Mouse (Mus musculus): ENCODE measurements around the gene Rftn2. TPM values are rescaled to one million over a fixed set of nuclear protein-coding genes. Genes with fewer than 3 reads are reported as not detected.

Rftn2 gene
- polyA plus RNA-seq, 1 experiment from 2014 or later, result 9.2 TPM

DNA sequence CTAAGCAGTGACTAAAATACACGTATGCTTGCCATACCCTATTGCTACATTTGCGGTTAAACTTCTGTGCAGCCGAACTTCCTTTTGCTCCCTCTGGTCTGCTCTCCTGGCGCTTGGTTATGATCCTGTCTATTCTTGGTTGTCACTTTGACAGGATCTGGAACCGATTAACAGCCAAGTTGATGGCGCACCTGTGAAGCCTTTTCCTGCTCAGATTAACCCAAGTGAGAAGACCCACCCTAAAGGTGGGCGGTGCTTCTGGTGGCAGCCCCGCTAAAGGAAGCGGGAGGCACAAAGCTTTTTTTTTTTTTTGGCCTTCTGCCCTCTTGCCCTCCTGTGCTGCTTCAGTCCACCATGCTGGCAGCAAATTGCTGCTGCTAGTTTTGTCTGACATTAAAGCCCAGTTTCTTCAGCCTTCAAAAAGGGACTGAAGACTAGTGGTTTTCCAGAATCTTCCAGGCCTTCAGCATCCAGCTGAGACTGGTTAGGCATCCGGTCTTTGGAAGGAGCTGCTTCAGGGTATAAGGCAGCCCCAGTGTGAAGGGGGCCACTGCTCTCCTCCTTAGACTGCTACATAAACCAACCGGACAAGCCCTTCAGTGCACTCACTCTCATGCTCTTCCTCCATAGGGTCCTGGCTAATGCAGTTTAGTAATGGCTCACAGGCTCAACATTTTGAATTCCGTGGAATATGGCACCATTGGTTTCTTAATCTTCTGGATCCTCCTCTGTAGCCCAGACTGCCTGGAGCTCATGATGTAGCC, 16.2 kb downstream of the Rftn2 start:
- no peak overlapping the region for H3K9ac ChIP-seq (ENCODE audit: low read length)
- H3K4me1 ChIP-seq (ENCODE audit: control insufficient read depth in 2 of 2, insufficient read depth in 2 of 2, low read length in 2 of 2), result peaks cover 8 to 20% of the 10 kb centered on the region in 2 experiments
- H3K27ac ChIP-seq (replicated peaks in 1 of 2; ENCODE audit: control insufficient read depth in 1 of 2, insufficient read depth in 1 of 2, low read depth in 2 of 2, low read length in 2 of 2), result peak overlapping the region in 1 of 2 experiments; percentile 29; a peak in 1 of 4 replicates
- H3K4me2 ChIP-seq (ENCODE audit: low read length), result no peak overlapping the region; the same call in 1 of the 2 replicates
- no peak overlapping the region for H3K4me3 ChIP-seq (ENCODE audit: control insufficient read depth in 1 of 2, insufficient read depth in 1 of 2, low read depth in 1 of 2, low read length in 2 of 2)
- 44% methylated on average over 12 of the region's 12 CpGs for WGBS
- H3K27me3 ChIP-seq (ENCODE audit: control insufficient read depth, insufficient read depth, low read length), result no peaks in the 10 kb centered on the region
- no peaks in the 10 kb centered on the region for H3K9me3 ChIP-seq (ENCODE audit: control insufficient read depth, low read length)
- no peaks in the 10 kb centered on the region for H3K36me3 ChIP-seq (ENCODE audit: control insufficient read depth, insufficient read depth, low read length)
- no peak for ATAC-seq (ENCODE audit: insufficient number of reproducible peaks, insufficient read depth, low FRiP score, low read depth)

DNA sequence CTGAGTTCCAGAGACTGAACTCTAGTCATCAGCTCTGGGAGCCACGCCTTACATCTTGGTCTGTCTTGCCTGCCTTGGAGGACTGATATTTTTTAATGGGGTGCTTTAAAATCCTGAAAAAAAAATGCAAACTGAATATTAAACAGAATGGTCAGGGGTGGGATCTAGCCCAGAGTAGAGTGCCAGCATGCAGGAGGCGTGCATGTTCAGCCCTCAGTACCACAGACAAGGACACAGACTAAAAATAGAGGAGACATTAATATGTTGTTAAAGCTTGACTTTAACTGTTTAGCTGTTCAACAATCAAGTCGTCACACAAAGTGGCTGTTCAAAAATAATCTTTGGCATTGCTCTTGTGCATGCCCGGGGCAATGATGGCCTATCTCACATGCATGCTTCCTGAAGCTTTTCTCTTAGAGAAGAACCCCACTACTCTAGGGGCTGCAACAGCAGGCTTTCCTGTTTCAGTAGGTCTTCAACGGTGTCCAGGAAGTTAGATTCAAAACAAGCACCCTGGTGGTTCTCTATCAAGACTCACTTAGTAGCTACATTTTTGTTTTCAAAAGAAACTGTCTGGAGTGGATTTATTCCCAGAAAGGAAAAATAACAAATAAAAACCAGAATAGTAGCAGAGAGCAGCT, 18.0 kb downstream of the Rftn2 start:
- Histone ChIP-seq H3K27me3 (ENCODE audit: control insufficient read depth, insufficient read depth, low read length) (no peaks in the 10 kb centered on the region), H3K4me1 (ENCODE audit: control insufficient read depth in 2 of 2, insufficient read depth in 2 of 2, low read length in 2 of 2) (peaks cover 8 to 20% of the 10 kb centered on the region in 2 experiments), H3K4me3 (ENCODE audit: control insufficient read depth in 1 of 2, insufficient read depth in 1 of 2, low read depth in 1 of 2, low read length in 2 of 2) (no peak overlapping the region), H3K4me2 (ENCODE audit: low read length) (peak overlapping the region; percentile 36; the same call in 1 of the 2 replicates), H3K9ac (ENCODE audit: low read length) (peak overlapping the region; percentile 31; the same call in 1 of the 2 replicates), H3K9me3 (ENCODE audit: control insufficient read depth, low read length) (no peaks in the 10 kb centered on the region), H3K36me3 (ENCODE audit: control insufficient read depth, insufficient read depth, low read length) (no peaks in the 10 kb centered on the region), H3K27ac (replicated peaks in 1 of 2; ENCODE audit: control insufficient read depth in 1 of 2, insufficient read depth in 1 of 2, low read depth in 2 of 2, low read length in 2 of 2) (peak overlapping the region; percentile 42 to 75; a peak in 3 of 4 replicates)
- WGBS, result 32% methylated on average over 5 of the region's 5 CpGs
- ATAC-seq (ENCODE audit: insufficient number of reproducible peaks, insufficient read depth, low FRiP score, low read depth), result no peak

DNA sequence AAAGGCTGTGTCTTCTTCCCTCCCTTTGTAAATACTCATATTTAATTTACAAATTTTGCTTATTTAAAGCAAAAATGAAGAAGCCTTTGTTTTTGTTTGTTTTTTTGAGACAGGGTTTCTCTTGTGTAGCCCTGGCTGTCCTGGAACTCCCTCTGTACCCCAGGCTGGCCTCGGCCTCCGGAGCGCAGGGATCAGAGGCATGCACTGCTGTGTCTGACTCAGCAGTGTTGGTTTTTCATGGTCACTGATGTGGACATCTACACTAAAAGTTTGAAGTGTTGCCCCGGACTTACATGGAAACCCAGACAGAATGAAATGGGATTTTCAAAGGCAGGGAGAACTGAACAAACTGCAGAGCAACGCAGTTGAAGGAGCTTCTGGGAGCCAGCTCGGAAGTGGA, 19.0 kb downstream of the Rftn2 start:
- 95% methylated on average over 6 of the region's 6 CpGs for WGBS
- Histone ChIP-seq H3K4me3 (ENCODE audit: control insufficient read depth in 1 of 2, insufficient read depth in 1 of 2, low read depth in 1 of 2, low read length in 2 of 2) (no peak overlapping the region), H3K9ac (ENCODE audit: low read length) (no peak overlapping the region), H3K27ac (replicated peaks in 1 of 2; ENCODE audit: control insufficient read depth in 1 of 2, insufficient read depth in 1 of 2, low read depth in 2 of 2, low read length in 2 of 2) (no peak overlapping the region), H3K36me3 (ENCODE audit: control insufficient read depth, insufficient read depth, low read length) (no peaks in the 10 kb centered on the region), H3K4me1 (ENCODE audit: control insufficient read depth in 2 of 2, insufficient read depth in 2 of 2, low read length in 2 of 2) (peaks cover 8 to 20% of the 10 kb centered on the region in 2 experiments), H3K4me2 (ENCODE audit: low read length) (no peak overlapping the region), H3K9me3 (ENCODE audit: control insufficient read depth, low read length) (no peaks in the 10 kb centered on the region), H3K27me3 (ENCODE audit: control insufficient read depth, insufficient read depth, low read length) (no peaks in the 10 kb centered on the region)
- no peak for ATAC-seq (ENCODE audit: insufficient number of reproducible peaks, insufficient read depth, low FRiP score, low read depth)

DNA sequence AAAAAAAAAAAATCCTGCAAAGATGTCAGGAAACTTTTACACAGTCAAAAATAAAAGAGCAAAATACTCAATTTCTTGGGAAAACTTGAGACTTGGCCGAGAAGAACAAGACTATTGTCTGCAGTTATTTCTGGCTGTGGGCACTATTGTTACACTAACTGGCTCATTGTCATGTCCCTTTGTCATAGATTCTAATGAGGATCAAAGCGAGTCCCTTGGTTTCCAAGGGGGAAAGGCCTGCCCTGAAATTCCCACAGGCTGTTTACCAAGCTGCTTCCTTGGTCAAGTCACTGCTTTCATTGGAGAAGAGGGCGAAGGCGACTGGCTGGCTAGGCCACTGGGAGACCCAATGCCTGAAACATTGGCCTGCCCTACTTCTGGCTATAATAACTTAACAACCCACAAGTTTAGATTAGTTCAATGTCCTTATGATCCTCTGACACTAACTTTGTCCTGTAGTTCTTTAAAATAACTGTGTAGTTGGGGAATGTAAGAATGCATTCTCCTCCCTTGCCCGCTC, 20.7 kb downstream of the Rftn2 start:
- Histone ChIP-seq H3K4me3 (ENCODE audit: control insufficient read depth in 1 of 2, insufficient read depth in 1 of 2, low read depth in 1 of 2, low read length in 2 of 2) (no peak overlapping the region), H3K36me3 (ENCODE audit: control insufficient read depth, insufficient read depth, low read length) (no peaks in the 10 kb centered on the region), H3K9me3 (ENCODE audit: control insufficient read depth, low read length) (no peaks in the 10 kb centered on the region), H3K4me2 (ENCODE audit: low read length) (no peak overlapping the region), H3K27me3 (ENCODE audit: control insufficient read depth, insufficient read depth, low read length) (no peaks in the 10 kb centered on the region), H3K9ac (ENCODE audit: low read length) (no peak overlapping the region), H3K27ac (replicated peaks in 1 of 2; ENCODE audit: control insufficient read depth in 1 of 2, insufficient read depth in 1 of 2, low read depth in 2 of 2, low read length in 2 of 2) (no peak overlapping the region), H3K4me1 (ENCODE audit: control insufficient read depth in 2 of 2, insufficient read depth in 2 of 2, low read length in 2 of 2) (peaks cover 19 to 34% of the 10 kb centered on the region in 2 experiments)
- 72% methylated on average over 5 of the region's 5 CpGs for WGBS
- no peak for ATAC-seq (ENCODE audit: insufficient number of reproducible peaks, insufficient read depth, low FRiP score, low read depth)

- peak overlapping the region; percentile 53 for H3K9ac ChIP-seq (ENCODE audit: low read length)
- H3K27me3 ChIP-seq (ENCODE audit: control insufficient read depth, insufficient read depth, low read length), result no peaks in the 10 kb centered on the region
- peak overlapping the region; percentile 66 to 81 for H3K27ac ChIP-seq (replicated peaks in 1 of 2; ENCODE audit: control insufficient read depth in 1 of 2, insufficient read depth in 1 of 2, low read depth in 2 of 2, low read length in 2 of 2)
- H3K4me1 ChIP-seq (ENCODE audit: control insufficient read depth in 2 of 2, insufficient read depth in 2 of 2, low read length in 2 of 2), result peaks cover 12 to 17% of the 10 kb centered on the region in 2 experiments
- H3K4me2 ChIP-seq (ENCODE audit: low read length), result peak overlapping the region; percentile 40
- no peaks in the 10 kb centered on the region for H3K36me3 ChIP-seq (ENCODE audit: control insufficient read depth, insufficient read depth, low read length)
- H3K4me3 ChIP-seq (ENCODE audit: control insufficient read depth in 1 of 2, insufficient read depth in 1 of 2, low read depth in 1 of 2, low read length in 2 of 2), result no peak overlapping the region; a peak in 2 of 4 replicates
- no peak for ATAC-seq (ENCODE audit: insufficient number of reproducible peaks, insufficient read depth, low FRiP score, low read depth)
- WGBS, result 43% methylated on average over 18 of the region's 18 CpGs
- no peaks in the 10 kb centered on the region for H3K9me3 ChIP-seq (ENCODE audit: control insufficient read depth, low read length)
These were observed 24.5 kb downstream of the Rftn2 start for GRCm38 (mm10) chr1:55201850-55202752.

- Histone ChIP-seq H3K27ac (replicated peaks in 1 of 2; ENCODE audit: control insufficient read depth in 1 of 2, insufficient read depth in 1 of 2, low read depth in 2 of 2, low read length in 2 of 2) (no peak overlapping the region), H3K9ac (ENCODE audit: low read length) (no peak overlapping the region), H3K27me3 (ENCODE audit: control insufficient read depth, insufficient read depth, low read length) (no peaks in the 10 kb centered on the region), H3K4me1 (ENCODE audit: control insufficient read depth in 2 of 2, insufficient read depth in 2 of 2, low read length in 2 of 2) (peaks cover 13 to 21% of the 10 kb centered on the region in 2 experiments), H3K9me3 (ENCODE audit: control insufficient read depth, low read length) (no peaks in the 10 kb centered on the region), H3K36me3 (ENCODE audit: control insufficient read depth, insufficient read depth, low read length) (no peaks in the 10 kb centered on the region), H3K4me2 (ENCODE audit: low read length) (no peak overlapping the region), H3K4me3 (ENCODE audit: control insufficient read depth in 1 of 2, insufficient read depth in 1 of 2, low read depth in 1 of 2, low read length in 2 of 2) (no peak overlapping the region)
- no peak for ATAC-seq (ENCODE audit: insufficient number of reproducible peaks, insufficient read depth, low FRiP score, low read depth)
- 39% methylated on average over 3 of the region's 3 CpGs for WGBS
These were observed 27.9 kb downstream of the Rftn2 start for GRCm38 (mm10) chr1:55198719-55199118.
